Mouse (Mus musculus) cerebellum, adult 9-10 months (tissue): ENCODE measurements around the gene Usf1.

Source experiments
- DNase-seq: peaks from one replicate; pipeline ENCODE4 v3.0.0; 2022

The Usf1 gene

DNA sequence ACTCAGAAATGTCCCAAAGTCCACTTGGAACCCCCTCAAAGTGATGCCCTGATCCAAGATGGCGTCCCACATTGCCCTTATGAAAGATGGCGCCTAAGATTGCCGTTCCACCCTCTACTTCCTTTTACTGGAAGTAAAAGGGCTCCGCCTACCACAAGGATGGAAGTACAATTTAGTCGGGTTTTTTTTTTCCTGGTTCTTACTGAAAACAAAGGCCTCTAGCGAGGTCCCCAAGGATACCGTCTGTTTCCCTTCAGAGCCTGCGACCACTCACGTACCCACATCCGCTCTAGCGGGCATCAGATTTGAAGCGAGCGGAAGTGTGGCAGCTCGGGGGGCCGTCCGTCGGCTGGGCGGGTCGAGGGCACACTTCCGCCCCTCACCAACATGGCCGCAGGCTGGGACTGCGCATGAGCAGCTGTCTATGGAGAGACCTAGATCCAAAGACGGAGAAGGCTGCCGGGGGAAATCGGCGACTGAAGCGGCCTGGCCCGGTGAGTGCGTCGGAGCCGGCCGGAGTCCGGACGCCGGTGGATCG, at the start of gene Usf1:
Gene Usf1 (plus strand): TSS at position 367 of the 538 bp plus-strand sequence.
- peak; percentile 95 for DNase-seq

- DNase-seq: no peak
Measured at GRCm38 (mm10) chr1:171365934-171366333, 45.2 kb upstream of the Usf1 start.

- DNase-seq: no peak
Measured at GRCm38 (mm10) chr1:171369845-171370556, 41.1 kb upstream of the Usf1 start, which contains the start of gene Nectin4. Gene Nectin4, plus strand, starts transcription at chr1:171370099.

- no peak for DNase-seq
Measured at GRCm38 (mm10) chr1:171372880-171373279, 38.2 kb upstream of the Usf1 start.

- no peak for DNase-seq
Measured at GRCm38 (mm10) chr1:171373946-171374345, 37.2 kb upstream of the Usf1 start.

GRCm38 (mm10) chr1:171375646-171376097, 35.4 kb upstream of the Usf1 start:
- no peak for DNase-seq

GRCm38 (mm10) chr1:171378298-171378697, 32.8 kb upstream of the Usf1 start:
- DNase-seq: peak; percentile 74

GRCm38 (mm10) chr1:171379935-171380599, 31.0 kb upstream of the Usf1 start:
- peak; percentile 93 for DNase-seq

DNA sequence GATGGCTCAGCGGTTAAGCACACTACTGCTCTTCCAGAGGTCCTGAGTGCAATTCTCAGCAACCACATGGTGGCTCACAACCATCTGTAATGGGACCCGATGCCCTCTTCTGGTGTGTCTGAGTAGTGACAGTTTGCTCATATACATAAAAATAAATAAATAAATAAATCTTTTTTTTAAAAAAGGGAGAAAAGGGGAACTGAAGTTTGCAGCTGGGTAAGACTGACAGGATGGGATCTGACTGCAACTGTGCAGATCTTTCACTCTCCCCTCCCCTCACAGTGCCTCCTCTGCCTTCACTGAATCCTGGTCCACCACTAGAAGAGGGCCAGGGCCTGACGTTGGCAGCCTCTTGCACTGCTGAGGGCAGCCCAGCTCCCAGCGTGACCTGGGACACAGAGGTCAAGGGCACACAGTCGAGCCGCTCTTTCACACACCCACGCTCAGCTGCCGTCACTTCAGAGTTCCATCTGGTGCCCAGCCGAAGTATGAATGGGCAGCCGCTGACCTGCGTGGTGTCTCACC, 29.0 kb upstream of the Usf1 start:
- DNase-seq: no peak

GRCm38 (mm10) chr1:171384361-171384760, 26.8 kb upstream of the Usf1 start:
- no peak for DNase-seq

- no peak for DNase-seq
Measured at GRCm38 (mm10) chr1:171385171-171385570, 25.9 kb upstream of the Usf1 start.

- no peak for DNase-seq
Measured at GRCm38 (mm10) chr1:171387099-171387498, 24.0 kb upstream of the Usf1 start.

- no peak for DNase-seq
Measured at GRCm38 (mm10) chr1:171388376-171389102, 22.6 kb upstream of the Usf1 start, which contains the start of gene Arhgap30. Gene Arhgap30, plus strand, starts transcription at chr1:171388954.

DNA sequence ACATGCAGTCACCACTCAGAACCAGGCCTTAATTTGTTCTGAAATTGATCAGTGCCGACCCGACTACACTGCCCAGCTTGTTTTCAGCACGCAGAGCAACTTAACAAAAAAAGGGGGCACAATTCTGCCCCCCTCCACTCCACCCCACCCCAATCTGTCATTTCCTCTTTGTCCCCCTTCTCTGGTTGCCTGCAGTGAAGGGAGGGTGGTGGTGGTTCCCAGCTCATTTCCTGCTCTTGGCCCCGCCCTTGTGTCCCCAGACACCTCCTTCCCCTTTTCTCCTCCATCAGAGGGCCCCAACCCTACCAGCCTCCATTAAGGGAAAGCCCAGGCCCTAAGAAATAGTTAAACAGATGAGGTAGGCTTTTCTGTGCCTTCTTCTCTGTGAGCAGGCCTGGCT, 21.0 kb upstream of the Usf1 start:
- DNase-seq: no peak

GRCm38 (mm10) chr1:171401821-171402220, 9.3 kb upstream of the Usf1 start:
- no peak for DNase-seq

- DNase-seq: no peak
Measured at GRCm38 (mm10) chr1:171402991-171403390, 8.1 kb upstream of the Usf1 start.

DNA sequence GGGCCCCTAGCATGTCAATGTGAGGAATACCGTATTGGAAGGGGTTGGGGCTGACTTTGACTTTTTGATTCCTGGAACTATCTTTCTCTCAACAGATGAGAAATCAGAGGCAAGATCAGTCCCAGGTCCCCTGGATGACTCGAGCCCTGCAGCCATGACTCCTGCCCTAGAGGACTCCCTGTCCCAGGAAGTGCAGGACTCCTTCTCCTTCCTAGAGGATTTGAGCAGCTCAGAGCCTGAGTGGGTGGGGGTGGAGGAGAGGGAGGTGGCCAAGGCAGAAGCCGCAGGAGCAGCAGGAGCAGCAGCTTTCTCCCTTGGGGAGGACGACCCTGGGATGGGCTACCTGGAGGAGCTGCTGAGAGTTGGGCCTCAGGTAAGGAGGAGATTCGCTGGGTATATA, 3.9 kb upstream of the Usf1 start:
- no peak for DNase-seq

GRCm38 (mm10) chr1:171410231-171410630, 882 bp upstream of the Usf1 start:
- no peak for DNase-seq

- no peak for DNase-seq
Measured at GRCm38 (mm10) chr1:171411492-171411941, 404 bp downstream of the Usf1 start.

GRCm38 (mm10) chr1:171412001-171412441, 908 bp downstream of the Usf1 start:
- DNase-seq: no peak

GRCm38 (mm10) chr1:171412446-171412845, 1.3 kb downstream of the Usf1 start:
- no peak for DNase-seq

GRCm38 (mm10) chr1:171413608-171414007, 2.5 kb downstream of the Usf1 start:
- DNase-seq: no peak

- no peak for DNase-seq
Measured at GRCm38 (mm10) chr1:171418660-171419059, 7.5 kb downstream of the Usf1 start, which contains the start of gene Tstd1. Gene Tstd1, plus strand, starts transcription at chr1:171418872.
